Mouse (Mus musculus): ENCODE data around the gene Pcare. TPM values are rescaled to one million over a fixed set of nuclear protein-coding genes. Genes with fewer than 3 reads are reported as not detected.

The Pcare gene
- total and polyA plus RNA-seq, 3 experiments: 0.02 to 0.45 (median 0.26) TPM

GRCm38 (mm10) chr17:71695716-71696315 is 56.9 kb downstream of the Pcare start:
- intact Hi-C loops (cut with DNase I): loop anchor here (1.0 kb wide), 1 partner anchor 25 kb away; no protein-coding TSS in a partner anchor
- no peaks in the 10 kb centered on the region for H3K27me3 ChIP-seq (ENCODE audit: control insufficient read depth, insufficient read depth, low read length)
- H3K36me3 ChIP-seq (ENCODE audit: control insufficient read depth, insufficient read depth, low read length): no peaks in the 10 kb centered on the region
- peaks cover 10% of the 10 kb centered on the region; the same call in 1 of the 2 replicates for H3K4me1 ChIP-seq (ENCODE audit: control insufficient read depth, insufficient read depth, low read length)
- no peak overlapping the region for H3K4me3 ChIP-seq
- TF ChIP-seq POLR2A (IDR thresholded peaks at IDR 0.05; ENCODE audit: insufficient read depth, low read depth, low read length) (no peak), EP300 (IDR thresholded peaks at IDR 0.05; ENCODE audit: insufficient read depth, low read depth, low read length) (no peak), CTCF (IDR thresholded peaks at IDR 0.05) (no peak)
- H3K79me2 ChIP-seq (replicated peaks; ENCODE audit: control insufficient read depth, insufficient read depth, low read length): no peaks in the 10 kb centered on the region
- WGBS: 67% methylated on average over 15 of the region's 15 CpGs
- H3K9ac ChIP-seq (ENCODE audit: low read depth, low read length): peak overlapping the region; percentile 37; the same call in 1 of the 2 replicates
- peak overlapping the region; percentile 83 for H3K27ac ChIP-seq
- peak; percentile 36 to 55 for DNase-seq

GRCm38 (mm10) chr17:71695151-71695550 is 57.5 kb downstream of the Pcare start:
- intact Hi-C loops (cut with DNase I): no loop called here
- no peaks in the 10 kb centered on the region for H3K36me3 ChIP-seq (ENCODE audit: control insufficient read depth, insufficient read depth, low read length)
- no peaks in the 10 kb centered on the region for H3K27me3 ChIP-seq (ENCODE audit: control insufficient read depth, insufficient read depth, low read length)
- H3K4me3 ChIP-seq: no peak overlapping the region
- H3K9ac ChIP-seq (ENCODE audit: low read depth, low read length): no peak overlapping the region
- WGBS: 91% methylated on average over 8 of the region's 8 CpGs
- no peak for DNase-seq
- H3K79me2 ChIP-seq (replicated peaks; ENCODE audit: control insufficient read depth, insufficient read depth, low read length): no peaks in the 10 kb centered on the region
- no peak for TF ChIP-seq EP300 (IDR thresholded peaks at IDR 0.05; ENCODE audit: insufficient read depth, low read depth, low read length)
- TF ChIP-seq POLR2A (IDR thresholded peaks at IDR 0.05; ENCODE audit: insufficient read depth, low read depth, low read length): no peak
- H3K27ac ChIP-seq: peak overlapping the region; percentile 83
- peaks cover 10% of the 10 kb centered on the region; the same call in 1 of the 2 replicates for H3K4me1 ChIP-seq (ENCODE audit: control insufficient read depth, insufficient read depth, low read length)

- TF ChIP-seq EP300 (IDR thresholded peaks at IDR 0.05; ENCODE audit: insufficient read depth, low read depth, low read length) (no peak), CTCF (IDR thresholded peaks at IDR 0.05) (peak; percentile 54)
- WGBS: 74% methylated on average over 8 of the region's 8 CpGs
- intact Hi-C loops (cut with DNase I): loop anchor here (2.0 kb wide), 1 partner anchor 17 kb away; no protein-coding TSS in a partner anchor
- Histone ChIP-seq H3K36me3 (ENCODE audit: control insufficient read depth, insufficient read depth, low read length) (no peaks in the 10 kb centered on the region), H3K4me1 (ENCODE audit: control insufficient read depth, insufficient read depth, low read length) (peaks cover 10% of the 10 kb centered on the region; the same call in 1 of the 2 replicates), H3K9ac (ENCODE audit: low read depth, low read length) (no peak overlapping the region), H3K27ac (no peak overlapping the region), H3K4me3 (no peak overlapping the region), H3K79me2 (replicated peaks; ENCODE audit: control insufficient read depth, insufficient read depth, low read length) (no peaks in the 10 kb centered on the region), H3K27me3 (ENCODE audit: control insufficient read depth, insufficient read depth, low read length) (no peaks in the 10 kb centered on the region)
- no peak for DNase-seq
Measured at GRCm38 (mm10) chr17:71693780-71694179, 58.9 kb downstream of the Pcare start.

Other genes with a start within 250 kb of the Pcare start
- under 1 TPM; 0.37 to 0.61 TPM for gene Ndc80, start 226.0 kb downstream of the Pcare start, total RNA-seq (2021)
- gene Ndc80, start 226.0 kb downstream of the Pcare start, polyA plus RNA-seq (2012; rRNA removed): not detected in 2 replicates
- under 1 TPM in 1 of 2 experiments, not detected in 1; 0.37 TPM for gene Spdya, start 200.8 kb downstream of the Pcare start, total RNA-seq (2021)
- gene Spdya, start 200.8 kb downstream of the Pcare start, polyA plus RNA-seq (2012; rRNA removed): not detected in 2 replicates
- 10 to 100 TPM; 19.1 to 21.9 TPM for gene Wdr43, start 137.0 kb downstream of the Pcare start, total RNA-seq (2021)
- gene Wdr43, start 137.0 kb downstream of the Pcare start, polyA plus RNA-seq (2012; rRNA removed): 8.4 and 11.1 TPM in 2 replicates
- gene Togaram2, start 79.6 kb downstream of the Pcare start, total RNA-seq (2021): 1 to 10 TPM; 5.4 to 5.5 TPM
- 5.3 and 5.9 TPM in 2 replicates for gene Togaram2, start 79.6 kb downstream of the Pcare start, polyA plus RNA-seq (2012; rRNA removed)
- gene Clip4, start 15.6 kb upstream of the Pcare start, total RNA-seq (2021): 100 to 1,000 TPM; 220 to 268 TPM
- 121 and 213 TPM in 2 replicates for gene Clip4, start 15.6 kb upstream of the Pcare start, polyA plus RNA-seq (2012; rRNA removed)

All from heart, adult 2 months (tissue).